Mouse (Mus musculus) heart, adult 9 months (tissue): ENCODE results near the gene Fam25c.
A peak's percentile ranks its signal among the peaks of the same experiment; 100 is the strongest.
"Not testable (repeated sequence)": the region's sequence is repeated elsewhere in the genome, so short reads cannot be mapped to it uniquely, and the experiment has no call there.

ENCODE experiments used
- DNase-seq, 2 experiments: peaks; one replicate each; pipeline ENCODE4 v3.0.0; 2022; ENCODE audit warnings: low spot score in 2 of 2

The Fam25c gene

GRCm38 (mm10) chr14:34326606-34327005 lies 28.6 kb downstream of the Fam25c start:
- no peak for DNase-seq

GRCm38 (mm10) chr14:34323576-34324085 lies 31.6 kb downstream of the Fam25c start:
- DNase-seq = no peak

GRCm38 (mm10) chr14:34318113-34318512 lies 37.1 kb downstream of the Fam25c start:
- no peak for DNase-seq

- DNase-seq = no peak
These were observed 37.8 kb downstream of the Fam25c start for GRCm38 (mm10) chr14:34317431-34317830.

- no peak for DNase-seq
These were observed 38.9 kb downstream of the Fam25c start for GRCm38 (mm10) chr14:34316346-34316745.

GRCm38 (mm10) chr14:34314796-34315195 lies 40.4 kb downstream of the Fam25c start:
- DNase-seq = no peak

GRCm38 (mm10) chr14:34314383-34314782 lies 40.9 kb downstream of the Fam25c start:
- not testable (repeated sequence) for DNase-seq

GRCm38 (mm10) chr14:34313612-34314011 lies 41.6 kb downstream of the Fam25c start:
- DNase-seq = no peak

GRCm38 (mm10) chr14:34312339-34313048 lies 42.7 kb downstream of the Fam25c start:
- no peak for DNase-seq

- DNase-seq = peak; percentile 21 to 33
These were observed 43.5 kb downstream of the Fam25c start for GRCm38 (mm10) chr14:34311691-34312090.

- DNase-seq = peak; percentile 55 to 63
These were observed 44.1 kb downstream of the Fam25c start for GRCm38 (mm10) chr14:34311021-34311631.

- DNase-seq = peak; percentile 96 to 97
These were observed 44.8 kb downstream of the Fam25c start, which contains the start of the genes Shld2 and Glud1 for GRCm38 (mm10) chr14:34310234-34310965. TSS of gene Shld2 (minus strand) at chr14:34310493. TSS of gene Glud1 (plus strand) at chr14:34310727.

- no peak for DNase-seq
These were observed 45.4 kb downstream of the Fam25c start for GRCm38 (mm10) chr14:34309907-34310233.

GRCm38 (mm10) chr14:34309266-34309665 lies 46.0 kb downstream of the Fam25c start:
- no peak for DNase-seq

- DNase-seq = no peak
These were observed 52.0 kb downstream of the Fam25c start for GRCm38 (mm10) chr14:34303265-34303680.

GRCm38 (mm10) chr14:34302681-34303242 lies 52.5 kb downstream of the Fam25c start:
- DNase-seq = no peak
